ENCODE assay signal across 15 mouse cellular contexts in the genomic region with DNA sequence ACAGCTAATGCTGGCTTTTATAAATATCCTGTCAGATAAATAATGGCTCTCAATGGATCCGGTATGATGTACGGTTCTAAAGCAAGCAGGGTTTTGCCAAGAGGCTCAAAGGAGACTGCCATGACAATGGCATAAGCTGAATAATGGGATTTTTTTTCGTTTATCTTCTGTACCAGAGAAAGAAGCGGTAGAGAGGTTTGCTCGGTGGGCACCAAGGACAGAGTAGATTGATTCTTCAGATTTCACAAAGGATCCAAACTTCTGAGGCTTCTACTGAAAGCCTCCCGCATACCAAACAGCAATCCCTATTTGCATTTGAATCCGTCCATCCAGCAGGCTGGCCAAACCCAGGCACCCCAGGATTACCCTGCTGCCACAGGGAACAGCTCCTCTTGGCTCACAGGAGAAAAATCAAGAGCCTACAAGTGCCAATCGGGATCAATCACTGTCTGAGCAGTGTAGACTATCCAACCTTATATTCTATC.
DNase-seq lines count a peak whose midpoint lies in the region; ATAC-seq and TF ChIP-seq lines count a peak whose summit lies in the region.
"Had no signal": no experiment of that assay in that cellular context is flagged by ENCODE, and none has a peak within 500 bp of the region (broad histone marks: within the 10 kb centered on the region; RNA-seq: fewer than 3 reads in every experiment).

No protein-coding gene starts in this region.

- H3K36me3 ChIP-seq in ES-Bruce4 (ENCODE audit: control insufficient read depth, insufficient read depth, low read length, poor library complexity, severe bottlenecking) = no peaks in the 10 kb centered on the region
- H3K36me3 ChIP-seq in forebrain, embryonic 16.5 days (ENCODE audit: control insufficient read depth, insufficient read depth) = no peaks in the 10 kb centered on the region
- H3K36me3 ChIP-seq in midbrain, embryonic 12.5 days = no peaks in the 10 kb centered on the region
- H3K36me3 ChIP-seq in liver, embryonic 11.5 days (ENCODE audit: control insufficient read depth, insufficient read depth, low read length) = no peaks in the 10 kb centered on the region
- H3K36me3 ChIP-seq: embryonic facial prominence, embryonic 10.5 days; limb, embryonic 13.5 days; stomach, embryonic 15.5 days had no signal

- H3K4me3 ChIP-seq in ES-Bruce4 (ENCODE audit: low read depth, low read length) = no peak overlapping the region
- no peak overlapping the region for H3K4me3 ChIP-seq in forebrain, embryonic 16.5 days (replicated peaks; ENCODE audit: low read length)
- no peak overlapping the region for H3K4me3 ChIP-seq in midbrain, embryonic 12.5 days
- no peak overlapping the region for H3K4me3 ChIP-seq in liver, embryonic 11.5 days (ENCODE audit: low read depth, low read length)
- H3K4me3 ChIP-seq: embryonic facial prominence, embryonic 10.5 days; limb, embryonic 13.5 days; stomach, embryonic 15.5 days had no signal

- no peak overlapping the region for H3K27ac ChIP-seq in ES-Bruce4 (ENCODE audit: insufficient read depth, low read length)
- peak overlapping the region; percentile 1; the same call in 1 of the 2 replicates for H3K27ac ChIP-seq in forebrain, embryonic 16.5 days (ENCODE audit: low read length)
- H3K27ac ChIP-seq in midbrain, embryonic 12.5 days (replicated peaks) = peak overlapping the region; percentile 69
- H3K27ac ChIP-seq in liver, embryonic 11.5 days (ENCODE audit: low read depth, low read length) = no peak overlapping the region
- H3K27ac ChIP-seq: embryonic facial prominence, embryonic 10.5 days; limb, embryonic 13.5 days; stomach, embryonic 15.5 days had no signal

- TF ChIP-seq POLR2A in ES-Bruce4 (IDR thresholded peaks at IDR 0.05; ENCODE audit: insufficient read depth, low read length) = no peak

- no peak overlapping the region for H3K9ac ChIP-seq in ES-Bruce4 (ENCODE audit: low read depth, poor library complexity, severe bottlenecking)
- H3K9ac ChIP-seq in forebrain, embryonic 16.5 days (replicated peaks; ENCODE audit: low read depth, low read length) = no peak overlapping the region
- no peak overlapping the region for H3K9ac ChIP-seq in midbrain, embryonic 12.5 days (replicated peaks)
- H3K9ac ChIP-seq in liver, embryonic 11.5 days (ENCODE audit: low read depth, low read length) = no peak overlapping the region
- H3K9ac ChIP-seq: limb, embryonic 13.5 days; lung, embryonic 14.5 days; stomach, embryonic 15.5 days had no signal

- DNase-seq in brain, adult 2 months (ENCODE audit: low read depth, low spot score) = peak; percentile 7
- DNase-seq in liver, embryonic 11.5 days (ENCODE audit: low spot score) = no peak
- no peak for DNase-seq in testis, postnatal 14 days (ENCODE audit: low spot score)
- DNase-seq in kidney, postnatal 25 days = no peak
- no peak for DNase-seq in adrenal gland, adult 2 months
- DNase-seq: layer of hippocampus, adult 9-11 months had no signal

- H3K27me3 ChIP-seq in ES-Bruce4 (ENCODE audit: control insufficient read depth, insufficient read depth, low read length, poor library complexity, severe bottlenecking) = no peaks in the 10 kb centered on the region
- H3K27me3 ChIP-seq in forebrain, embryonic 16.5 days (replicated peaks; ENCODE audit: control insufficient read depth, insufficient read depth, low read length) = no peaks in the 10 kb centered on the region
- peaks cover 3% of the 10 kb centered on the region; the same call in 1 of the 2 replicates for H3K27me3 ChIP-seq in midbrain, embryonic 12.5 days
- no peaks in the 10 kb centered on the region for H3K27me3 ChIP-seq in liver, embryonic 11.5 days (replicated peaks; ENCODE audit: control insufficient read depth, insufficient read depth, low read length)
- H3K27me3 ChIP-seq: CH12.LX; limb, embryonic 13.5 days; stomach, embryonic 15.5 days had no signal

- no peaks in the 10 kb centered on the region for H3K9me3 ChIP-seq in ES-Bruce4 (replicated peaks; ENCODE audit: control insufficient read depth, insufficient read depth, low read length, poor library complexity, severe bottlenecking)
- H3K9me3 ChIP-seq in forebrain, embryonic 16.5 days (ENCODE audit: control insufficient read depth, low read length) = no peaks in the 10 kb centered on the region
- no peaks in the 10 kb centered on the region for H3K9me3 ChIP-seq in midbrain, embryonic 12.5 days
- H3K9me3 ChIP-seq in liver, embryonic 11.5 days (ENCODE audit: control insufficient read depth, low read length) = no peaks in the 10 kb centered on the region
- H3K9me3 ChIP-seq: embryonic facial prominence, embryonic 10.5 days; limb, embryonic 13.5 days; stomach, embryonic 15.5 days had no signal

- WGBS in forebrain, embryonic 16.5 days = 3% methylated on average over 8 of the region's 8 CpGs
- 5% methylated on average over 8 of the region's 8 CpGs for WGBS in midbrain, embryonic 12.5 days
- WGBS in liver, embryonic 11.5 days = 31% methylated on average over 8 of the region's 8 CpGs

- peak; percentile 68 for ATAC-seq in forebrain, embryonic 16.5 days
- peak; percentile 79 for ATAC-seq in midbrain, embryonic 12.5 days (ENCODE audit: low FRiP score, low read depth)
- no peak for ATAC-seq in liver, embryonic 11.5 days (replicated peaks; ENCODE audit: low FRiP score)
- ATAC-seq: intestine, postnatal 0 days had no signal

- no peak overlapping the region for H3K4me2 ChIP-seq in forebrain, embryonic 16.5 days (ENCODE audit: low read length)
- H3K4me2 ChIP-seq in midbrain, embryonic 12.5 days (replicated peaks) = peak overlapping the region; percentile 26
- H3K4me2 ChIP-seq in liver, embryonic 11.5 days = no peak overlapping the region
- H3K4me2 ChIP-seq: limb, embryonic 13.5 days; lung, embryonic 14.5 days; stomach, embryonic 15.5 days had no signal

- TF ChIP-seq CTCF in ES-Bruce4 (IDR thresholded peaks at IDR 0.05; ENCODE audit: low read depth, low read length) = no peak

- H3K4me1 ChIP-seq in ES-Bruce4 (ENCODE audit: control insufficient read depth, insufficient read depth, low read length) = no peaks in the 10 kb centered on the region
- H3K4me1 ChIP-seq in forebrain, embryonic 16.5 days (replicated peaks; ENCODE audit: control insufficient read depth, insufficient read depth, low read length) = peaks cover 11% of the 10 kb centered on the region
- H3K4me1 ChIP-seq in midbrain, embryonic 12.5 days = peaks cover 20% of the 10 kb centered on the region
- no peaks in the 10 kb centered on the region for H3K4me1 ChIP-seq in liver, embryonic 11.5 days (replicated peaks; ENCODE audit: control insufficient read depth, insufficient read depth, low read length)

- 0 out of 2 replicates have a peak, but pooled peaks have one; percentile 19 for TF ChIP-seq EP300 in ES-Bruce4 (IDR thresholded peaks at IDR 0.05; ENCODE audit: insufficient read depth, low read depth, low read length)

Comparison
In these comparisons a context has a peak if more than half of its experiments do, and no peak if none do; other contexts are left out.
1. H3K27ac ChIP-seq: peak in forebrain, embryonic 16.5 days (single experiment) and midbrain, embryonic 12.5 days (single experiment); none in ES-Bruce4 (single experiment) and liver, embryonic 11.5 days (single experiment).